Mouse (Mus musculus) neutrophil, adult 5-6 weeks (primary cell): ENCODE measurements around the gene Cyb5r4. TPM values are rescaled to one million over a fixed set of nuclear protein-coding genes. Genes with fewer than 3 reads are reported as not detected.
"Not testable (repeated sequence)": the region's sequence is repeated elsewhere in the genome, so short reads cannot be mapped to it uniquely, and the experiment has no call there.

Source experiments
- ATAC-seq: fragments of 151-379, 151-347 bp; 2 replicates; pipeline ENCODE4 v1.8.0; 2017; ENCODE audit warnings: mild to moderate bottlenecking, moderate TSS enrichment; ENCODE audit not compliant: insufficient number of reproducible peaks, poor library complexity, low FRiP score, severe bottlenecking; ENCODE audit errors: extremely low read depth
- total RNA-seq: library from RNA; stranded (forward); fragments of 200-1000 nt; gene quantifications from 2 replicates; pipeline ENCODE4 v1.2.3, GENCODE M21; 2017

Cyb5r4 gene
- total RNA-seq, 1 experiment from 2014 or later, result 140 TPM

DNA sequence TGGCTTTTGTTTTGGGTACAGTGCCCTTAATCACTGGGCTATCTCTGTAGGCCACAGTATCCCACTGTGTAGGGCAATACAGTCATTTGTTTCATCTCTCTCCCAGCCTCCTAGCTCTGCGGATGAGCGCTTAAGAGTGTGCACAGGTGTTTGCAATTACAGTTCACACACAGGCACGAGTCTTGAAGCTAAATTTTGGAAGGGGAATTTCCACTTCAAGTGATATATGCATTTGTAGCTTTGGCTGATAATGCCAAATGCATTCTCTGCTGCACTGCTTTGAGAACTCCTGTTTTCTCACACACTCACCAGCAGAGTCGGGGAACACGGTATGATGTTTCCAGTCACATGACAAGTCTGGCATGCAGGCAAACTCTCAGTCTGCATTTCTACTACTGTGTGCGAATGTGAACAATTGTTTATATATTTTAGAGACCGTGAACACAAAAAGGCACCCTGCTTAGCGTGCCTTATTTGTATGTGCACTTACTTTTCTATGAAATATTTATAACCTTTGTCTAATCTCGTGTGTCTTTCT is 100.2 kb downstream of the Cyb5r4 start:
- no peak for ATAC-seq

DNA sequence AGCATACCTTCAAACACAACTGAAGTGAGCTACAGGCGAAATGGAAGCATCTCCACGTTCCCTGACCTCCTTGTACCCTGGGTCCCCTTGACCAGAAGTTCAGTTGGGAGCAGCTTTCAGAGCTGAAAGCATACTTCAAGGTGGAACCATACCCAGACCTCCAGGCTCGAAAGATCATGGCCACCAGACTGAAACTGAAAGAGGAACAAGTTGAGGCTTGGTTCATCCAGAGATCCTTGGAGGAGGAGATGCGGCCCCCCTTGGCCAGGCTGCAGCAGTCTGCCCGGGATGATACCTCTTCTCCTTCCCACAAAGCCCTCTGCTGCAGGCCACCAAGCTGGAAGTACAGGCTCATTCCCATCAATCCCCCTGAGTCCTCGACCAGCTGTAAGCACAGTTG is 105.2 kb downstream of the Cyb5r4 start:
- ATAC-seq, result not testable (repeated sequence)

Other genes starting within 250 kb of the Cyb5r4 start
- gene Snap91, start 141.4 kb upstream of the Cyb5r4 start, total RNA-seq, result not detected in 2 replicates
- gene Ripply2, start 6.5 kb upstream of the Cyb5r4 start, total RNA-seq, result not detected in 2 replicates
- gene Mrap2, start 122.3 kb downstream of the Cyb5r4 start, total RNA-seq, result not detected in 2 replicates
- gene Cep162, start 233.5 kb downstream of the Cyb5r4 start, total RNA-seq, result 16.6 and 19.1 TPM in 2 replicates